Mouse (Mus musculus) hindbrain, embryonic 11.5 days (tissue): Measurements from ENCODE around the gene Bet1l. TPM values are rescaled to one million over a fixed set of nuclear protein-coding genes. Genes with fewer than 3 reads are reported as not detected.

ENCODE experiments used
- ATAC-seq: fragments of 200-750 bp; cut with Nextera tagmentation; 2 replicates; pipeline ENCODE4 v1.8.0; 2017; ENCODE audit warnings: mild to moderate bottlenecking, moderate TSS enrichment, moderate library complexity; ENCODE audit not compliant: low FRiP score
- DNase-seq: peaks from one replicate; pipeline ENCODE4 v3.0.0-alpha.2; 2015; ENCODE audit warnings: low spot score
- H3K27ac ChIP-seq: fragments of 300-500 bp; sonication (generic); 2 replicates; pipeline ENCODE4 v1.5.1; 2014; ENCODE audit warnings: mild to moderate bottlenecking, low read depth, low read length
- H3K27me3 ChIP-seq: fragments of 300-500 bp; sonication (generic); 2 replicates; pipeline ENCODE4 v1.6.1; 2014; ENCODE audit warnings: mild to moderate bottlenecking, low read length, moderate library complexity, mixed read lengths; ENCODE audit not compliant: control insufficient read depth, insufficient read depth
- H3K36me3 ChIP-seq: fragments of 300-500 bp; sonication (generic); 2 replicates; pipeline ENCODE4 v1.6.1; 2014; ENCODE audit warnings: mild to moderate bottlenecking, low read length, moderate library complexity, mixed read lengths; ENCODE audit not compliant: control insufficient read depth, insufficient read depth
- H3K4me1 ChIP-seq: fragments of 300-500 bp; sonication (generic); replicated peaks from 2 replicates; pipeline ENCODE4 v1.6.1; 2014; ENCODE audit warnings: low read length, mixed read lengths; ENCODE audit not compliant: control insufficient read depth, insufficient read depth
- H3K4me2 ChIP-seq: fragments of 300-500 bp; sonication (generic); replicated peaks from 2 replicates; pipeline ENCODE4 v1.6.1; 2014; ENCODE audit warnings: mild to moderate bottlenecking, low read depth, low read length
- H3K4me3 ChIP-seq: fragments of 300-500 bp; sonication (generic); 2 replicates; pipeline ENCODE4 v1.5.1; 2014; ENCODE audit warnings: low read depth, low read length
- H3K9ac ChIP-seq: fragments of 300-500 bp; sonication (generic); 2 replicates; pipeline ENCODE4 v1.6.1; 2014; ENCODE audit warnings: low read depth, low read length
- H3K9me3 ChIP-seq: fragments of 300-500 bp; sonication (generic); 2 replicates; pipeline ENCODE4 v1.6.1; 2016; ENCODE audit warnings: low read length; ENCODE audit not compliant: control insufficient read depth
- WGBS: fragments of 180-500 bp; shearing (Covaris S2); extraction: QIAGEN DNeasy Blood & Tissue Kit; methylation state at CpG from one replicate; pipeline ENCODE4 v1.1.7; 2014; 5-methylcytosine and 5-hydroxymethylcytosine counted together
- polyA plus RNA-seq: library from polyadenylated mRNA; unstranded; fragments of >200 nt; fragmentation: Nextera tagmentation; extraction: Ambion mirVana; gene quantifications from 2 replicates; pipeline ENCODE4 v1.2.1, GENCODE M21; 2014

Bet1l gene
- polyA plus RNA-seq, 1 experiment from 2014 or later = 28.9 TPM

GRCm38 (mm10) chr7:140877364-140877763, 20.0 kb upstream of the Bet1l start:
- H3K4me3 ChIP-seq = no peak overlapping the region
- no peaks in the 10 kb centered on the region for H3K4me1 ChIP-seq
- no peak overlapping the region for H3K9ac ChIP-seq
- H3K27ac ChIP-seq = no peak overlapping the region
- H3K36me3 ChIP-seq = no peaks in the 10 kb centered on the region
- WGBS = 86% methylated on average over 6 of the region's 6 CpGs
- H3K27me3 ChIP-seq = no peaks in the 10 kb centered on the region
- no peaks in the 10 kb centered on the region for H3K9me3 ChIP-seq
- DNase-seq (no peak), ATAC-seq (no peak)
- H3K4me2 ChIP-seq = no peak overlapping the region

GRCm38 (mm10) chr7:140874224-140874623, 16.8 kb upstream of the Bet1l start:
- no peak for ATAC-seq
- H3K27ac ChIP-seq = no peak overlapping the region
- no peaks in the 10 kb centered on the region for H3K4me1 ChIP-seq
- no peaks in the 10 kb centered on the region for H3K9me3 ChIP-seq
- DNase-seq = no peak
- no peak overlapping the region for H3K9ac ChIP-seq
- no peaks in the 10 kb centered on the region for H3K27me3 ChIP-seq
- WGBS = 86% methylated on average over 4 of the region's 4 CpGs
- no peak overlapping the region for H3K4me3 ChIP-seq
- no peaks in the 10 kb centered on the region for H3K36me3 ChIP-seq
- H3K4me2 ChIP-seq = no peak overlapping the region

- ATAC-seq = no peak
- H3K27me3 ChIP-seq = no peaks in the 10 kb centered on the region
- no peaks in the 10 kb centered on the region for H3K4me1 ChIP-seq
- no peaks in the 10 kb centered on the region for H3K9me3 ChIP-seq
- 90% methylated on average over 12 of the region's 12 CpGs for WGBS
- H3K36me3 ChIP-seq = no peaks in the 10 kb centered on the region; the same call in 1 of the 2 replicates
- no peak overlapping the region for H3K4me3 ChIP-seq
- H3K27ac ChIP-seq = no peak overlapping the region
- no peak for DNase-seq
- no peak overlapping the region for H3K9ac ChIP-seq
- no peak overlapping the region for H3K4me2 ChIP-seq
Observed at GRCm38 (mm10) chr7:140864761-140865160, 7.4 kb upstream of the Bet1l start.

GRCm38 (mm10) chr7:140860728-140861127, 3.4 kb upstream of the Bet1l start:
- Histone ChIP-seq H3K9me3 (no peaks in the 10 kb centered on the region), H3K9ac (no peak overlapping the region), H3K4me3 (no peak overlapping the region), H3K27ac (no peak overlapping the region), H3K36me3 (no peaks in the 10 kb centered on the region; the same call in 1 of the 2 replicates), H3K4me1 (peaks cover 5% of the 10 kb centered on the region), H3K27me3 (no peaks in the 10 kb centered on the region), H3K4me2 (no peak overlapping the region)
- DNase-seq (no peak), ATAC-seq (no peak)
- 95% methylated on average over 5 of the region's 5 CpGs for WGBS

- Histone ChIP-seq H3K36me3 (no peaks in the 10 kb centered on the region; the same call in 1 of the 2 replicates), H3K4me3 (no peak overlapping the region), H3K27ac (no peak overlapping the region), H3K4me1 (peaks cover 8% of the 10 kb centered on the region), H3K4me2 (no peak overlapping the region), H3K27me3 (no peaks in the 10 kb centered on the region), H3K9ac (no peak overlapping the region), H3K9me3 (no peaks in the 10 kb centered on the region)
- DNase-seq (no peak), ATAC-seq (no peak)
- 81% methylated on average over 6 of the region's 6 CpGs for WGBS
Observed at GRCm38 (mm10) chr7:140859997-140860396, 2.6 kb upstream of the Bet1l start.

- H3K4me1 ChIP-seq = peaks cover 8% of the 10 kb centered on the region
- no peaks in the 10 kb centered on the region for H3K27me3 ChIP-seq
- no peak overlapping the region for H3K27ac ChIP-seq
- H3K4me3 ChIP-seq = no peak overlapping the region; the same call in 1 of the 2 replicates
- H3K4me2 ChIP-seq = peak overlapping the region; percentile 92; the same call in 1 of the 2 replicates
- WGBS = 95% methylated on average over 8 of the region's 8 CpGs
- H3K9ac ChIP-seq = no peak overlapping the region
- ATAC-seq (no peak), DNase-seq (no peak)
- H3K36me3 ChIP-seq = no peaks in the 10 kb centered on the region; the same call in 1 of the 2 replicates
- no peaks in the 10 kb centered on the region for H3K9me3 ChIP-seq
Observed at GRCm38 (mm10) chr7:140858746-140859145, 1.4 kb upstream of the Bet1l start.

- Histone ChIP-seq H3K4me3 (peak within 1 kb of the TSS; percentile 80), H3K27ac (peak within 1 kb of the TSS; percentile 73), H3K9ac (peak within 1 kb of the TSS; percentile 88), H3K36me3 (no peaks in the 10 kb centered on the region), H3K27me3 (no peaks in the 10 kb centered on the region), H3K9me3 (no peaks in the 10 kb centered on the region), H3K4me1 (peaks cover 8% of the 10 kb centered on the region), H3K4me2 (peak within 1 kb of the TSS; percentile 92)
- peak; percentile 81 for DNase-seq
- 1% methylated on average over 50 of the region's 50 CpGs for WGBS
- ATAC-seq = peak; percentile 77
Observed at GRCm38 (mm10) chr7:140856785-140857549, 410 bp downstream of the Bet1l start, which contains the start of gene Ric8a. Ric8a (plus strand) TSS chr7:140856957.

- Histone ChIP-seq H3K27me3 (no peaks in the 10 kb centered on the region), H3K4me2 (peak within 1 kb of the TSS; percentile 92), H3K36me3 (no peaks in the 10 kb centered on the region), H3K4me1 (peaks cover 8% of the 10 kb centered on the region), H3K4me3 (peak within 1 kb of the TSS; percentile 80), H3K9ac (peak within 1 kb of the TSS; percentile 88), H3K9me3 (no peaks in the 10 kb centered on the region), H3K27ac (peak within 1 kb of the TSS; percentile 73)
- DNase-seq = peak; percentile 90
- 2% methylated on average over 51 of the region's 51 CpGs for WGBS
- peak; percentile 80 for ATAC-seq
Observed at GRCm38 (mm10) chr7:140855860-140856784, 1.3 kb downstream of the Bet1l start, which contains the start of gene Gm45785. Gm45785 (minus strand) TSS chr7:140856331.
